Mouse (Mus musculus): ENCODE results near the gene Gm3839. TPM values are rescaled to one million over a fixed set of nuclear protein-coding genes. Genes with fewer than 3 reads are reported as not detected.
A peak's percentile ranks its signal among the peaks of the same experiment; 100 is the strongest.
"Not testable (repeated sequence)": the region's sequence is repeated elsewhere in the genome, so short reads cannot be mapped to it uniquely, and the experiment has no call there.

Gm3839 gene
- 1.2 and 1.3 TPM in 2 replicates for polyA plus RNA-seq (2012; rRNA removed)

DNA sequence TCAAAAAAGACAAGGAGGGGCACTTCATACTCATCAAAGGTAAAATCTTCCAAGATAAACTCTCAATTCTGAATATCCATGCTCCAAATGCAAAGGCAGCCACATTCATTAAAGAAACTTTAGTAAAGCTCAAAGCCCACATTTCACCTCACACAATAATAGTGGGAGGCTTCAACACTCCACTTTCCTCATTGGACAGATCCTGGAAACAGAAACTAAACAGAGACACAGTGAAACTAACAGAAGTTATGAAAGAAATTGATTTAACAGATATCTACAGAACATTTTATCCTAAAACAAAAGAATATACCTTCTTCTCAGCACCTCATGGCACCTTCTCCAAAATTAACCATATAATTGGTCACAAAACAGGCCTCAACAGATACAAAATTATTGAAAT lies at the start of gene Gm3839:
Gene Gm3839, minus strand, starts transcription at position 101 of the 400 bp plus-strand sequence.
- H3K27ac ChIP-seq (ENCODE audit: insufficient read depth, low read length); H3K4me3 ChIP-seq (ENCODE audit: insufficient read depth, low read length): not testable (repeated sequence)

DNA sequence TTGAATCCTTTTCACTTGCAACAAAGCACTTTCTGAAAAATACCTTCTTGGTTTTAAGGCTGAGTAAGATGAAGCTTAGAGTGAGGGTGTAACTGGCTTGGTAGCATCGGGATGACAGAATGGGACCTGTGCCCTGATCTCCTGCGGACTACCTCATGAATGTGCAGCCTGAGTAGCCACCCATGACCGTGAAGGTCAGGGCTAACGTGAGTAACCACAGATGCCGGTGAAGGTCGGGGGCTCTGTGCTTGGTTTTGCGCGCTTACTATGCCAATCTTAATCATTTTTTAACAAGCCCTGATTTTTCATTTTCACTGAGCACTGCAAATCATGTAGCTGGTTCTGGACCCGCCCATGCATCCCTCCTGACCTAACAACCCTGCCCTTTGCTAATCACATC lies 49.1 kb upstream of the Gm3839 start:
- no peaks in the 10 kb centered on the region for H3K4me1 ChIP-seq (ENCODE audit: control insufficient read depth, insufficient read depth, low read length)
- no peak overlapping the region for H3K27ac ChIP-seq (ENCODE audit: insufficient read depth, low read length)
- no peak overlapping the region for H3K4me3 ChIP-seq (ENCODE audit: insufficient read depth, low read length)
- TF ChIP-seq CTCF (IDR thresholded peaks at IDR 0.05; ENCODE audit: extremely low read depth, insufficient read depth, low read length), result no peak
- TF ChIP-seq POLR2A (IDR thresholded peaks at IDR 0.05; ENCODE audit: extremely low read depth, insufficient read depth, low read length), result no peak

More for the DNA sequence above, at the start of gene Gm3839:
- not testable (repeated sequence) for H3K4me1 ChIP-seq (ENCODE audit: control insufficient read depth, insufficient read depth, low read length)

DNA sequence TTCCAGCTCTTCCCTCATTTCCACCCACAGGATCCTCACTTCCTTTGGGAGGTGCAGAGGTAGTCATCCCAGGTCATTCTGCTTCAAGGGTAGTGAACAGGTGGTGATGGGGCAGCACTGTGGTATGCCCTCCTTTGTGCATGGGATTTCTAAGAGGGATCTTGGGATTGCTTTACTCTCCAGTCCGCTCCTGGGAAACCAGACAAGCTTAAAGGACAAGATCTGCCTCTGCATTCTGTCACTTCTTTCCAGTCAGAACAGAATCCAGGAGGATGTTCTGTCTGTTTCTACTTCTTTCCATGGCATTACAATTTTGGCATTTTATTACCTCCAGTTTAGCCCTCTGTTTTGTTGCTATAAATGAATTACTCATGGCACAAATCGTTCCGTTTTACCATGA lies 21.3 kb upstream of the Gm3839 start:
- Histone ChIP-seq H3K27ac (ENCODE audit: insufficient read depth, low read length) (no peak overlapping the region), H3K4me3 (ENCODE audit: insufficient read depth, low read length) (no peak overlapping the region), H3K4me1 (ENCODE audit: control insufficient read depth, insufficient read depth, low read length) (no peaks in the 10 kb centered on the region)
- TF ChIP-seq CTCF (IDR thresholded peaks at IDR 0.05; ENCODE audit: extremely low read depth, insufficient read depth, low read length) (no peak), POLR2A (IDR thresholded peaks at IDR 0.05; ENCODE audit: extremely low read depth, insufficient read depth, low read length) (no peak)

DNA sequence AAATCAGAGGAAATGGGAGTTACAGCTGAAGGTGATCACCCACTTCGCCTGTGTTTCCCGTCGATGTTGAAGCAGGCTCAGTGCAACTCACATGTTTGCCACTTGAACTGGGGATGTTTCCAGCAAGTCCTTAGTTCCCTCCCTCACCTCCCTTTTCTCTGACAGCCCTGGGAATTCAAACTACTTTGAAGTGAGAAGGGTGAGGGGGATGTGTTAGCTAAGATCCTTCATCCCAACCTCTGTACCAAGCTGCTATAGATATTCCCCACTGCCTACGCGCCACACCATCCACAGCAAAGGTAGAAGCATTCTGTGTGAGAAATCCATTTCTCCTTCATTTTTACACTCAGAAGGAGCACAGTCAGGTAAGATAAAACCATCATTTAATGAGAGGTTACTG lies 18.7 kb upstream of the Gm3839 start:
- Histone ChIP-seq H3K4me1 (ENCODE audit: control insufficient read depth, insufficient read depth, low read length) (no peaks in the 10 kb centered on the region), H3K4me3 (ENCODE audit: insufficient read depth, low read length) (no peak overlapping the region), H3K27ac (ENCODE audit: insufficient read depth, low read length) (no peak overlapping the region)
- TF ChIP-seq CTCF (IDR thresholded peaks at IDR 0.05; ENCODE audit: extremely low read depth, insufficient read depth, low read length), result no peak
- no peak for TF ChIP-seq POLR2A (IDR thresholded peaks at IDR 0.05; ENCODE audit: extremely low read depth, insufficient read depth, low read length)

DNA sequence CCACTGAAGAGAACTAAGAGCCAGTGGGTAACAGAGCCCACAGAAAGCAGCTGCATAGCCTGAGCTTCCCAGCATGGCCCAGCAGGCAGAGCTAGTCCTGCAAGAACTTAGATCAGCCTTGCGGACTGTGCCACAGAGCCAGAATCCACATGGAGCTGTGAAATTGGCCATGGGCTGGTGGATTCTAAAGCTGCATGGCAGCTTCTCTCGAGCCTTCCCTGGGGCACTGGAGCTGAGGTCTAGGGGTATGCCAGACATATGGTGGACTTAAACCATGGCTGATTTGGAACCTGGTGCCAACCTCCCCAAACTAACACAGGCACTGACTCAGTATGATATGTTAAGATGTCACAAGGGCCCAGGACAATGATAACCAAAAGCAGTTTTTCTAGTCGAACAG lies 10.4 kb downstream of the Gm3839 start:
- Histone ChIP-seq H3K27ac (ENCODE audit: insufficient read depth, low read length) (no peak overlapping the region), H3K4me3 (ENCODE audit: insufficient read depth, low read length) (no peak overlapping the region), H3K4me1 (ENCODE audit: control insufficient read depth, insufficient read depth, low read length) (no peaks in the 10 kb centered on the region)
- TF ChIP-seq POLR2A (IDR thresholded peaks at IDR 0.05; ENCODE audit: extremely low read depth, insufficient read depth, low read length) (no peak), CTCF (IDR thresholded peaks at IDR 0.05; ENCODE audit: extremely low read depth, insufficient read depth, low read length) (no peak)

DNA sequence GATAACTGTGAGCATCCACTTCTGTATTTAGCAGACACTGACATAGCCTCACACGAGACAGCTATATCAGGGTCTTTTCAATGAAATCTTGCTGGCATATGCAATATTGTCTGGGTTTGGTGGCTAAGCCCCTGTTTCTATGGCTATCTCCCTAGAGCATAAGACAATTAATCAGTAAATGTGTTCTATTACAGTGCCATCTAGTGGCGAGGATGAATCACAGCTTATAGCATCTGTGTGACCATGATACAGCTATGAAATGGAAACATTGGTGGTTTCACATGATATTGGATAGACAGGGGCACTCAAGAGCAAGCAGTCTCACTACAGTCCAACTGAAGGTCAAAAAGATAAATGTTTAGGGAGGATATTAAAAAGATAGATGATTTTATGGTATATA lies 26.5 kb downstream of the Gm3839 start:
- H3K4me3 ChIP-seq (ENCODE audit: insufficient read depth, low read length), result no peak overlapping the region
- no peak overlapping the region for H3K27ac ChIP-seq (ENCODE audit: insufficient read depth, low read length)
- TF ChIP-seq POLR2A (IDR thresholded peaks at IDR 0.05; ENCODE audit: extremely low read depth, insufficient read depth, low read length) (no peak), CTCF (IDR thresholded peaks at IDR 0.05; ENCODE audit: extremely low read depth, insufficient read depth, low read length) (no peak)
- no peaks in the 10 kb centered on the region for H3K4me1 ChIP-seq (ENCODE audit: control insufficient read depth, insufficient read depth, low read length)

DNA sequence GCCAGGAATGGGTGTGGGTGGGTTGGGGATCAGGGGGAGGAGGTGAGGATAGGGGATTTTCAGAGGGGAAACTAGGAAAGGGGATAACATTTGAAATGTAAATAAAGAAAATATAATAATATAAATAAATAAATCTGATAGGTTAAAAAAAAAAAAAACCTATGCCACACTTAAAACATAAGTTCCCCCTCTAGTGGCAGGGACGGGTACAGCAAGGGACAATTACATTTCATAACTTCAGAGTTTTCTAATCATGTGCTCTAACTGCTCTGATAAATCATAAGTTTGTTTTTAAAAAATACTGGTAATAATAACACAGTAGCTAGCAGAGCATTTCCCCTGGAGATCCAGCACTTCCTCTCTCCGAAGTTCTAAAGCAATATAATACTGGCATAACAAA lies 49.4 kb downstream of the Gm3839 start:
- Histone ChIP-seq H3K4me1 (ENCODE audit: control insufficient read depth, insufficient read depth, low read length) (no peaks in the 10 kb centered on the region), H3K4me3 (ENCODE audit: insufficient read depth, low read length) (no peak overlapping the region), H3K27ac (ENCODE audit: insufficient read depth, low read length) (no peak overlapping the region)
- 0 out of 2 replicates have a peak, but pooled peaks have one; percentile 2 for TF ChIP-seq CTCF (IDR thresholded peaks at IDR 0.05; ENCODE audit: extremely low read depth, insufficient read depth, low read length)
- TF ChIP-seq POLR2A (IDR thresholded peaks at IDR 0.05; ENCODE audit: extremely low read depth, insufficient read depth, low read length), result no peak

DNA sequence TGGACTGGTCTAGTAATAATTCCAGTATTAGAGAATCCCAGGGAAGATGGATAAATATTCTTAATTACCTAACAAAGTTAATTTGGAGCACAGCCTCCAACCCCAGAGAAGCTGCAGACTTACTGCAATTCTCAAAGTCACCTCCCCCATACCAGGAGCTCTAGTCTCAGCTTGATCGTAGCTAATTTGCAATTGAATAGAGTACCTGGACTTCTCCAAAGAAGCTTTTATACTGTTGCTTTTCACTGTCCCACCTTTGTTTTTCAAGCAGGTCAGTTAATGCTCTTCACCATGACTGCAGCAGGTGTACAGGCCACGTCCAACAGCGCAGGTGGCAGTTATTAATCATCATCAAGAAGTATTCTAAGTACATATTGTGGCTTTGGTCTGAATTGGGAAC lies 68.6 kb downstream of the Gm3839 start:
- not testable (repeated sequence) for H3K4me1 ChIP-seq (ENCODE audit: control insufficient read depth, insufficient read depth, low read length); H3K4me3 ChIP-seq (ENCODE audit: insufficient read depth, low read length); H3K27ac ChIP-seq (ENCODE audit: insufficient read depth, low read length)

DNA sequence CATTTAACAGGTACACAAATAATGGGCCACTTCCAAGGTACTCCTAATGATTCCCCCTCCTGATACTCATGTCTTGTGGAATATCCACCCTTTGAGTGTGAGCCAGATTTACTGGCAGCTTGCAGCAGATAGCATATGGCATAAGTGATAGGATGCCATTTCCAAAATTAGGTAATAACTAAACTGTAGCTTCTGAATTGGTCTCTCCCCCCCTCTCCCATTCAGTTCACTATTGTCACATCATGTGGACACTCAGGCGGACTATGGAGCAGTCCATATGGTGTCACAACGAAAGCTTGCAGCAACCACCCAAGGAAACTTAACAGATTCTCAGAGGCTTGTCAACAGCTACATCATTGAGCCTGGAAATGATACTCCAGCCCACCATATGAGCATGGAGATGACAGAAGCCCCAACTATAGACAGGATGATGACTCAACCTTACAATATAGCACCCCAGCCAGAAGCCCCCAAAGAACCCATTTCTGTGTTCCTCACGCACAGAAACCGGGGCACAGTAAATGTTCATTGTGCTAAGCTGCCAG lies 99.3 kb downstream of the Gm3839 start:
- Histone ChIP-seq H3K4me3 (ENCODE audit: insufficient read depth, low read length) (no peak overlapping the region), H3K4me1 (ENCODE audit: control insufficient read depth, insufficient read depth, low read length) (no peaks in the 10 kb centered on the region), H3K27ac (ENCODE audit: insufficient read depth, low read length) (no peak overlapping the region)
- TF ChIP-seq CTCF (IDR thresholded peaks at IDR 0.05; ENCODE audit: extremely low read depth, insufficient read depth, low read length) (no peak), POLR2A (IDR thresholded peaks at IDR 0.05; ENCODE audit: extremely low read depth, insufficient read depth, low read length) (no peak)

DNA sequence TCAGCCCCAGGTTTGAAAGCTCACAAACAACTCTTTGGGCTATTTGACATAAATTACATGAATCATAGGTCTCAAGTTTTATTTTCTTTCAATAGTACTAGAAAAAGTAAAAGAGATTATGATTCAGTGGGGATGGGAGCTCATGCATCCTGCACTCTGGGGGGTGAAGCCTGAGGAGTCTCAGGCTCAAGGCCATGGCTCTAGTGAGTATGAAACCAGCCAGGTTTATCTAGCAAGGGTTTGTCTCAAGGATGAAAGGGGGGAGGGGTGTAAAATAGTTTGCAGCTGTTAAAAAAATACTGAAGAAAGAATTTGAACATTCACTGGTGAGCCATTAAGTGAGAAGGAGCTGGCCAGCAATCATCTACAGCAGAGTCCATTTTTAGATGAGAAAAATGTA lies 108.5 kb downstream of the Gm3839 start:
- H3K27ac ChIP-seq (ENCODE audit: insufficient read depth, low read length), result no peak overlapping the region
- TF ChIP-seq CTCF (IDR thresholded peaks at IDR 0.05; ENCODE audit: extremely low read depth, insufficient read depth, low read length), result no peak
- no peak for TF ChIP-seq POLR2A (IDR thresholded peaks at IDR 0.05; ENCODE audit: extremely low read depth, insufficient read depth, low read length)
- no peaks in the 10 kb centered on the region for H3K4me1 ChIP-seq (ENCODE audit: control insufficient read depth, insufficient read depth, low read length)
- H3K4me3 ChIP-seq (ENCODE audit: insufficient read depth, low read length), result no peak overlapping the region

DNA sequence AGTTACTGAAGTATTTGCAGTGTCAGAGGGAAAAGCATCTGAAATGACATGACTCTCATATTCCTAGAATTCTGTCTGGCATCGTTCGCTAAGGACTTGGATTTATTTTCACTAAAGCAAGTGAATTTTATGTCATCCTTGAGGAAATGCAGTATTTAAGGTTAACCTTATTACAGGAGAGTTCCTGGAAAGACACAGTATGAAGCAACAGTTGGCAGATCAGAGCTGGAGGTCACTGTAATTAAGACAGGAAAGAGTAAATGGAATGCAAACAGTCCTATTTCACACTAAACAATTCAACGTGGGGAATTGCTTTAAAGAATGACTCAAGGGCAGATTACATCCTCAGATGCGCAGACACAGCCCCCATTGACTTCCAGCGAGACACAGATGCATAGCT lies 112.0 kb downstream of the Gm3839 start:
- TF ChIP-seq POLR2A (IDR thresholded peaks at IDR 0.05; ENCODE audit: extremely low read depth, insufficient read depth, low read length) (no peak), CTCF (IDR thresholded peaks at IDR 0.05; ENCODE audit: extremely low read depth, insufficient read depth, low read length) (no peak)
- Histone ChIP-seq H3K4me1 (ENCODE audit: control insufficient read depth, insufficient read depth, low read length) (no peaks in the 10 kb centered on the region), H3K4me3 (ENCODE audit: insufficient read depth, low read length) (no peak overlapping the region), H3K27ac (ENCODE audit: insufficient read depth, low read length) (no peak overlapping the region)
